Mouse (Mus musculus) limb, embryonic 12.5 days (tissue): ENCODE measurements around the gene Aldh18a1. TPM values are rescaled to one million over a fixed set of nuclear protein-coding genes. Genes with fewer than 3 reads are reported as not detected.

ENCODE experiments used
- ATAC-seq: fragments of 200-750 bp; cut with Nextera tagmentation; 2 replicates; pipeline ENCODE4 v1.8.0; 2017; ENCODE audit warnings: low read depth, moderate TSS enrichment; ENCODE audit not compliant: insufficient number of reproducible peaks, insufficient read depth, low FRiP score, low TSS enrichment
- H3K27ac ChIP-seq: fragments of 300-500 bp; sonication (generic); 2 replicates; pipeline ENCODE4 v1.5.1; 2016; ENCODE audit warnings: mild to moderate bottlenecking, moderate library complexity
- H3K27me3 ChIP-seq: fragments of 300-500 bp; sonication (generic); 2 replicates; pipeline ENCODE4 v1.6.1; 2016; ENCODE audit warnings: mild to moderate bottlenecking, moderate library complexity
- H3K36me3 ChIP-seq: fragments of 300-500 bp; sonication (generic); 2 replicates; pipeline ENCODE4 v1.6.1; 2016; ENCODE audit warnings: mild to moderate bottlenecking, moderate library complexity
- H3K4me1 ChIP-seq: fragments of 300-500 bp; sonication (generic); replicated peaks from 2 replicates; pipeline ENCODE4 v1.6.1; 2016
- H3K4me2 ChIP-seq: fragments of 300-500 bp; sonication (generic); 2 replicates; pipeline ENCODE4 v1.6.1; 2016; ENCODE audit warnings: mild to moderate bottlenecking, moderate library complexity
- H3K4me3 ChIP-seq: fragments of 300-500 bp; sonication (generic); replicated peaks from 2 replicates; pipeline ENCODE4 v1.5.1; 2016; ENCODE audit warnings: mild to moderate bottlenecking
- H3K9ac ChIP-seq: fragments of 300-500 bp; sonication (generic); replicated peaks from 2 replicates; pipeline ENCODE4 v1.6.1; 2016; ENCODE audit warnings: mild to moderate bottlenecking, moderate library complexity
- H3K9me3 ChIP-seq: fragments of 300-500 bp; sonication (generic); 2 replicates; pipeline ENCODE4 v1.6.1; 2016; ENCODE audit warnings: mild to moderate bottlenecking, moderate library complexity
- WGBS: fragments of 180-500 bp; shearing (Covaris S2); methylation state at CpG from one replicate; pipeline ENCODE4 v1.1.7; 2016; 5-methylcytosine and 5-hydroxymethylcytosine counted together
- polyA plus RNA-seq: library from polyadenylated mRNA; unstranded; fragments of >200 nt; fragmentation: Nextera tagmentation; extraction: Ambion mirVana; gene quantifications from 2 replicates; pipeline ENCODE4 v1.2.1, GENCODE M21; 2016

Aldh18a1 gene
- polyA plus RNA-seq, 1 experiment from 2014 or later = 83.2 TPM

DNA sequence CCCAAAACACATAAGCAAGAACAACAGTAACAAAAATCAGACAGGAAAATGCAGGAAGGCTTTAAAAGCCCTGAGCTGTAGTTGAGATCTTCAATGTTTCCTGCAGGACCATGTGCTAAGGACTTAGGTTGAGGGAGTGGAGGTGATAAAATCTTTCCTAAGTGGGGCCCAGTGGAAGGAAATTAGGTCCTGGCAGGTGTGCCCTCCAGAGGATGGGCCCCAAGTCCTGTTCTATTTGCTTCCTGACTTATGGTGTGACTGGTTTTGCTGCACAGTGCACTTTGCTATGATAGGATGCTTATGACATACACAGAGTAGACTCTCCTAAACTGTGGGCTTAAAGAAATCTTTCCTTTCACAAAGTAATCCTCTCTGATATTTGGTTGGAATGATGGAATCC is 60.0 kb downstream of the Aldh18a1 start:
- H3K4me1 ChIP-seq = no peaks in the 10 kb centered on the region
- H3K4me3 ChIP-seq = no peak overlapping the region
- no peaks in the 10 kb centered on the region for H3K9me3 ChIP-seq
- no peaks in the 10 kb centered on the region for H3K36me3 ChIP-seq
- no peak for ATAC-seq
- H3K9ac ChIP-seq = no peak overlapping the region
- H3K4me2 ChIP-seq = no peak overlapping the region
- H3K27me3 ChIP-seq = no peaks in the 10 kb centered on the region
- no peak overlapping the region for H3K27ac ChIP-seq

DNA sequence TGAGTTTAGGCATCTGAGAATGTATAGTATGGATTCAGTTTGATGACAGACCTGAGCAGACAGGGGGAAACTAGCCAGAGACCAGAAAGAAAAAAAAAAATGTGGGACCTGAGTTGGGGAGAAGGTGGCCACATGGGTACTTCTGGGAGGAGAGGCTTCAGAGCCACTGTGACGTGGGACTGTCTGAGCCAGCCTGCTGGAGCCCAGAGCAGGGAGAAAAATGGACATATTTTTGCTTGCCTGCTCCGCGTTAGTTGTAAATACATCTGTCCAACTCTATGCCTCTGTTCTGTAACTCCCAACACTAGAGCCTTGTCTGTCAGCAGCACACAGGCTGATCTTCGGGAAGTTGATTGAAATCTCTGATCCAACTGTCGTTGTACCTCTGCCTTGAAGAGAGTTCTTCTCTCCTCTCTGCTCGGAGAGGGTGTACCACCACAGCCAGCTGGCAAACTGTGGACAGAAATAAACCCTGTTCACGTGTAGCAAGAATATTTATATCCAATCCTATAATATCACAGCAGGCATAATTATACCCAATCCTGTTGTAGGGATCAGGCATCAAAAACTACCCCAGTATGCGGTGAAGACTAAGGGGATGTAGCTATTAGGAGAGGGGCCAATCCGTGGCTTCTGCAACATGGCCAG is 61.8 kb downstream of the Aldh18a1 start:
- no peak overlapping the region for H3K4me2 ChIP-seq
- H3K9ac ChIP-seq = no peak overlapping the region
- no peaks in the 10 kb centered on the region for H3K27me3 ChIP-seq
- ATAC-seq = no peak
- no peak overlapping the region for H3K4me3 ChIP-seq
- no peak overlapping the region for H3K27ac ChIP-seq
- no peaks in the 10 kb centered on the region for H3K4me1 ChIP-seq
- H3K36me3 ChIP-seq = no peaks in the 10 kb centered on the region
- WGBS = 80% methylated on average over 9 of the region's 9 CpGs
- H3K9me3 ChIP-seq = no peaks in the 10 kb centered on the region

DNA sequence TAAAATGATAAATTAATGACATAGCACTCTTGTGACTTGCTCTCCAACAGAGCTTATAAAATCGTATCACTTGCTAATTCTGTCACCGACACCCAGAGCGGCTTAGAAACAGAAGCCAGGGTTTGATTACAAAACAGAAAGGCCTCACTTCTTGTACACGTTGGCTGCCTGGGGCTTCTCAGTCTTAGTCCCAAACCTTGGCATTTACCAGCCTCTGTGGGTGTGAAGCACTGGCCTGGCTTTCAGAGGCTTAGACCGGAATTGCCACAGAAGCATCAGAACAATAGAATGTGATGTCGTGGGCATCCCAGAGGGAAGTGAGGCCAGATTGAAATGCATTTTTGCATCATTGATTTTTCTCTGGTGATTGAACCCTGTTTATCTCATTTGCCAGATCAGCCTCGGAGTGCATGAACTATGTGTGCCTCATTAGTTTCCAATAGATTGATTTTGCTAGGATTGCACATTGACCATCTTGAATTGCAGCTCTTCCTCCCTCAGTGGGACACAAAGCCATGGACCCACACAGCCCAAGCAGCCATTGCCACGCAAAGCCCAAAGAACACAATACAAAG is 64.7 kb downstream of the Aldh18a1 start:
- Histone ChIP-seq H3K27me3 (no peaks in the 10 kb centered on the region), H3K4me3 (no peak overlapping the region), H3K9ac (no peak overlapping the region), H3K36me3 (no peaks in the 10 kb centered on the region), H3K4me1 (no peaks in the 10 kb centered on the region), H3K27ac (no peak overlapping the region), H3K9me3 (no peaks in the 10 kb centered on the region), H3K4me2 (no peak overlapping the region)
- WGBS = 79% methylated on average over 8 of the region's 8 CpGs
- no peak for ATAC-seq

DNA sequence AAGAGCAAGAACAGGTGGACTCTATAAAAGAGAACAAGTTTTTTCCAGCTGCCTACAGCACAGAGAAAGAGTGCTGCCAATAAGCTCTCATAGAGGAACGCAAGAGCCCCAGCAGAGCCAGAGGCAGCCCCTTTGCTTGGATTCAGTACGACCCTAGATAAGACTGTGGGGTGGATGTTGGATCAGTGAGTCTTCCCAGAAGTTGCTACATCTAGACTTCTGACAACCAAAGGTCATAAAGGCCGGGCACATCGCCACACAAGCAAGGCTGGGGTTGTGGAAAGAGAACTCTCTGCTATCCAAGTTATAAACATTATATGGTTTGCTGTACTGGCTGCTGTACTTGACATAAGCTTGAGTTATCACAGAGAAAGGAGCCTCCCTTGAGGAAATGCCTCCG is 67.9 kb downstream of the Aldh18a1 start:
- ATAC-seq = no peak
- Histone ChIP-seq H3K36me3 (no peaks in the 10 kb centered on the region), H3K4me3 (no peak overlapping the region), H3K4me2 (no peak overlapping the region), H3K4me1 (no peaks in the 10 kb centered on the region), H3K27me3 (no peaks in the 10 kb centered on the region), H3K9ac (no peak overlapping the region), H3K9me3 (no peaks in the 10 kb centered on the region), H3K27ac (no peak overlapping the region)
- WGBS = 76% methylated on average over 5 of the region's 5 CpGs

DNA sequence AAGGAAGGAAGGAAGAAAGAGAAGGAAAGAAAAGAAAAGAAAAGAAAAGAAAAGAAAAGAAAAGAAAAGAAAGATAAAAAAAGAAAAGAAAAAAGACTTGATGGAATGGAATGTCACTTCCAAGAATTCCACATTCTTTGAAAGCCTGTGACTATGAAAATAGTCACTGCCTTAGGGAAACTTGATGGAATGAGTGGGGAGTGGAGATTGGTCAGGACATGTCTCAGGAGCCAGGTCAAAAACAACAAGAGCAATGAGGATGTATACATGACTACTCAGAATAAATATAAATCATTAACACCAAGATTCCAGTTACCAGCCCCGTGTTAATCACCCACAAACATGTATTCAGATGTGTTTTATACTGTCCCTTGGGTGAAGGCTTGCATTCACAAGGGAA is 69.6 kb downstream of the Aldh18a1 start:
- H3K4me1 ChIP-seq = no peaks in the 10 kb centered on the region
- no peaks in the 10 kb centered on the region for H3K27me3 ChIP-seq
- 68% methylated on average over 1 of the region's 1 CpGs for WGBS
- ATAC-seq = no peak
- H3K9ac ChIP-seq = no peak overlapping the region
- no peak overlapping the region for H3K27ac ChIP-seq
- H3K4me2 ChIP-seq = no peak overlapping the region
- H3K9me3 ChIP-seq = no peaks in the 10 kb centered on the region
- no peaks in the 10 kb centered on the region for H3K36me3 ChIP-seq
- no peak overlapping the region for H3K4me3 ChIP-seq

DNA sequence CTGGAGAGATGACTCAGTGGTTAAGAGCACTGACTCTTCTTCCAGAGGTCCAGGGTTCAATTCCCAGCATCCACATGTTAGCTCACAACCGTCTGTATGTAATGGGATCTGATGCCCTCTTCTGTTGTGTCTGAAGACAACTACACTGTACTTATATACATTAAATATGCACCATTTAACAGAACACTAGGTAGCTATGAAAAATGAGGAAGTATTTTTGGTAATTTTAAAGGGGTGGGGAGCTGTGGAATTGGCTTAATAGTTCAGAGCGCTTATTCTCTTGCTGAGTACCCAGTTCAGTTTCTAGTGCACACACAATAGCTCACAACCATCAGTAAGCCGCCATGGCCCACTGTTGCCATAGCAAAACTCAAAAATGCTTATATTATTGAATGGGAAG is 72.7 kb downstream of the Aldh18a1 start:
- ATAC-seq = no peak
- Histone ChIP-seq H3K4me1 (peaks cover 7% of the 10 kb centered on the region), H3K9me3 (no peaks in the 10 kb centered on the region), H3K9ac (no peak overlapping the region), H3K36me3 (no peaks in the 10 kb centered on the region), H3K27me3 (no peaks in the 10 kb centered on the region), H3K4me2 (no peak overlapping the region), H3K4me3 (no peak overlapping the region), H3K27ac (no peak overlapping the region)
- WGBS = 92% methylated on average over 3 of the region's 3 CpGs

DNA sequence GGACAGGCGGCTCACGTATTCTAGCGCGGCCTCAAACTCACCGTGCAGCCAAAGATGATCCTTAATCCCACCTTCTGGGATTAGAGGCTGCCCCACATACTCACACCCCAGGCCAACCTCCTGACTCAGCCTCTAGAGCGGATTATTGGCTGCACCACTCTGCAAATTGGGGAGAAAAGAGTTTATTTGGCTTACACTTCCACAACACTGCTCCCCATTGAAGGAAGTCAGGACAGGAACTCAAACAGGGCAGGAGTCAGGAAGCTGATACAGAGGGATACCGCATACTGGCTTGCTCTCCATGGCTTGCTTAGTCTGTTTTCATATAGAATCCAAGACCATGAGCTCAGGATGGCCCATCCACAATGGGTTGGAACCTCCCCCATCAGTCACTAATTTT is 73.9 kb downstream of the Aldh18a1 start:
- H3K9me3 ChIP-seq = no peaks in the 10 kb centered on the region
- WGBS = 85% methylated on average over 7 of the region's 7 CpGs
- no peaks in the 10 kb centered on the region for H3K27me3 ChIP-seq
- H3K27ac ChIP-seq = no peak overlapping the region
- peaks cover 11% of the 10 kb centered on the region for H3K4me1 ChIP-seq
- H3K9ac ChIP-seq = no peak overlapping the region
- H3K36me3 ChIP-seq = no peaks in the 10 kb centered on the region
- no peak overlapping the region for H3K4me3 ChIP-seq
- no peak overlapping the region for H3K4me2 ChIP-seq
- ATAC-seq = no peak

DNA sequence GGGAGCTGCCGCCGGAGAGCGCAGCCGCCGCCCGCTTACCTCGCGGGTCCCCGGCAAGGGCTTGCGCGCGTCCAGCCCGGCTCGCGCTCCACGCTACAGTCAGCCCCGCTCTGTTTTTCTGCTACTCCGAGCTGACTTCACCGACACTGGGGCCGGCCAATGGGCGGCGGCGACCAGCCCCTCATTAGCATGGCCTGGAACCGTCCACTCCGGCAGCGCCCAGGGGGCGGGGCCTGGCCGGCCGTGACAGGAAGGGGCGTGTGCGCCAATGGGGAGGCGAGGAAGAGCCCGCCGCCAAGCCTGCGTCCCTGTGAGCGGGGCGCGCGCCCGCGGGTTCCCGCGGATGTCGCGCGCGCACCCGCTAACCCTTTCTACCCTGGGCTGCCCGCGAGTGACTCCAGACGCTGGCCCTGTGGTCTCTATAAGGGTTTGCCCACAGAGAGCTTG is 74.6 kb downstream of the Aldh18a1 start, which contains the start of gene Sorbs1:
Sorbs1 (minus strand) TSS at position 148 of the 447 bp plus-strand sequence.
- peak; percentile 99 for ATAC-seq
- Histone ChIP-seq H3K27ac (peak within 1 kb of the TSS; percentile 87), H3K4me3 (peak within 1 kb of the TSS; percentile 68), H3K4me1 (peaks cover 11% of the 10 kb centered on the region), H3K27me3 (no peaks in the 10 kb centered on the region), H3K9me3 (no peaks in the 10 kb centered on the region), H3K9ac (peak within 1 kb of the TSS; percentile 83), H3K4me2 (peak within 1 kb of the TSS; percentile 79), H3K36me3 (no peaks in the 10 kb centered on the region)
- 0% methylated on average over 51 of the region's 51 CpGs for WGBS

DNA sequence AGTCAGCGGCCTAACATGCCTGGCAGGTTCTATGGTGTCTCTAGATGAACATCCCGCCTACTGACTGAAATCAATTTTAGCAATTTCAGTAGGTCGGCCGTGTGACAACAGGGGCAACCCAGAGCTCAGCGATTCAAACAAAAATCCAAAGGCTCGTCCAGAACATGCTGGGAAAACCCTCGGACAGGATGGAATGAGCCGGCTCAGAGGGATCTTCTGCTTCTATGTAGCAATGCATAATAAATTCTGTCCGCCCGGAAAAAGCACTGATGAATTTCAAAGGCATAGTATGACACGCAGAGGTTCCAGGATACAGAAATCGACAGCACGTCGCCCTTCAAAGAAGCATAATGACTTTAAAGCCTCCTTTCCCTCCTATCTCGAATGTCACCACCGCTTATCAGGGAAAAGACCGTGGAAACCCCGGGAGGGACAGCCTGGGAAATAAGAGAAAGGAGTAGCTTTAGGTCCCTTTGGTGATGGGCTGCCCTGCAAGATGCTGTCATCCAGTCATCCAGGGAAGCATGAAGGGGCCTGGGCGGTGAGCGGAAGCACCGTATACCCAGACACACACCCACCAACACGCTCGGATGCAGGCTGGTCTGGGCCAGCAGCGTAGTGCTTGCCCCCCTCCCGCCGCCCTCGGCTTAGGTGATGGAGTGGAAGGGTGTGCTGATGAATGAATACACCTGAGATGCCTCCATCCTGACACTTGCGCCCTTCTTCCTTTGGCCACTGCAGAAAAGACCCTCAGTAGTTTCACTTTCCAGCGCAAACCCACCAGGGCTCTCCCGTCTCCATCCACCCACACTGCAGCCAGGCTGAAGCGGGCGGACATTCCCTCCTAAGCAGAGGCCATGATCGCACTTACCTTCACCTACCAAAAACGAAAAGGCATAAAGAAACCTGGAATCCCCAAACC is 75.5 kb downstream of the Aldh18a1 start:
- Histone ChIP-seq H3K4me1 (peaks cover 11% of the 10 kb centered on the region), H3K4me3 (peak overlapping the region; percentile 68), H3K9ac (peak overlapping the region; percentile 83), H3K27ac (peak overlapping the region; percentile 87), H3K36me3 (no peaks in the 10 kb centered on the region), H3K4me2 (peak overlapping the region; percentile 79), H3K9me3 (0 out of 2 replicates have a peak, but pooled peaks cover 2% of the 10 kb centered on the region), H3K27me3 (no peaks in the 10 kb centered on the region)
- 2% methylated on average over 34 of the region's 34 CpGs for WGBS
- peak; percentile 17; the same call in 1 of the 2 replicates for ATAC-seq

DNA sequence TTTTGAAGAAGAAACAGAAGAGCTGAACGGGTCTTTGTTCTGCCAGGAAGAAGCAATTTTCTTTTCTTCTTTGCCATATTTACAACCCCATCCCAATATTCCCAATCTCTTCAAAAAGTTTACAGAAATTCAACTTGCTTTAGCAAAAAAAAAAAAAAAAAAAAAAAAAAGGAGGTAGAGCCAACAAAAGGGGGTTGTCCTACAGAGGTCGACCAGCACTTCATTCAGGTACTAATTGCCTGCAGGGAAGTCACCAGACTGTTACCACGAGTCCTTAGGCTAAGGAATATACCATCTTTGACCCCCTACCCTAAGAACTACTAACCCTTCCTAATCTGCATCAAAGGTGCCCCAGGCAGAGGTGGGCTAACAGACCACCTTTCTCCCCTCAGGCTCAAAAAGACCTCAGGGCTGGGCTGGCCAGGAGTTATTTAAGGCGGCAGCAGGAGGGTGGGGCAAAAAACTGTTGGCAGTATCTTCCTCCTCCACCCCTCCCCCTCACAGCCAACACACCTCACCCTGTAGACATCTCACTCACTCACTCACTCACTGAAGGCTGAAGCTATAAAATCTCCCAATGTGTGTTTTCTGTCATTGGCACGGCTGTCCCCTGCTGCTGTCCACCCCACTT is 76.5 kb downstream of the Aldh18a1 start:
- ATAC-seq = no peak
- Histone ChIP-seq H3K27me3 (no peaks in the 10 kb centered on the region), H3K4me3 (peak overlapping the region; percentile 68), H3K4me1 (peaks cover 11% of the 10 kb centered on the region), H3K27ac (no peak overlapping the region), H3K36me3 (no peaks in the 10 kb centered on the region), H3K9ac (peak overlapping the region; percentile 83; the same call in 1 of the 2 replicates), H3K9me3 (0 out of 2 replicates have a peak, but pooled peaks cover 6% of the 10 kb centered on the region), H3K4me2 (peak overlapping the region; percentile 79)
- 14% methylated on average over 5 of the region's 5 CpGs for WGBS

DNA sequence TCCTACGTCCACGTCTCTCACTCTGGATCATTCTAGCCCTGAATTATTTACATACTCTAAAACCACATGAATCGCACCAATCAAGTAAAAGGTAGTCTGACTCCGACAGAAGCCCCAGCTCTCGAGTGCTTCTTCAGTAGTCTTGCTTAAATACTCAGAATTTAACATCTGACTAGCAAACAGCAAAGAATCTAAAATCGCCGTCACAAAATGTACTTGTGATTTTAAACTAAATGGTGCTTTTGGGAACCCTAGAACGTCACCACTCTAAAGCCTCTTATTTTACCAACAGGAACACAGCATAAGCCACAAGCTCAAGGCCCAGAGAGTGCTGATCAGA is 77.2 kb downstream of the Aldh18a1 start:
- no peaks in the 10 kb centered on the region for H3K36me3 ChIP-seq
- 75% methylated on average over 8 of the region's 8 CpGs for WGBS
- 0 out of 2 replicates have a peak, but pooled peaks cover 6% of the 10 kb centered on the region for H3K9me3 ChIP-seq
- H3K9ac ChIP-seq = no peak overlapping the region
- H3K4me2 ChIP-seq = 0 out of 2 replicates have a peak overlapping the region, but pooled peaks have one; percentile 3
- no peak overlapping the region for H3K27ac ChIP-seq
- no peak overlapping the region for H3K4me3 ChIP-seq
- peaks cover 11% of the 10 kb centered on the region for H3K4me1 ChIP-seq
- H3K27me3 ChIP-seq = no peaks in the 10 kb centered on the region
- ATAC-seq = no peak
